Mouse (Mus musculus) adrenal gland, postnatal 36 days (tissue): ENCODE results near the gene Plxdc1. TPM values are rescaled to one million over a fixed set of nuclear protein-coding genes. Genes with fewer than 3 reads are reported as not detected.
A peak's percentile ranks its signal among the peaks of the same experiment; 100 is the strongest.
"Not testable (repeated sequence)": the region's sequence is repeated elsewhere in the genome, so short reads cannot be mapped to it uniquely, and the experiment has no call there.

ENCODE experiments used
- DNase-seq, 2 experiments: peaks; one replicate each; pipeline ENCODE4 v3.0.0; 2021; ENCODE audit warnings: mixed read lengths in 1 of 2
- total RNA-seq, 2 experiments: library from RNA; stranded (reverse); gene quantifications; 2 replicates each; pipeline ENCODE4 v1.2.3; 2021

Gene Plxdc1
- total RNA-seq, 2 experiments from 2014 or later: 7.1 to 17.2 TPM

- no peak for DNase-seq
Observed at GRCm38 (mm10) chr11:97955146-97955902, 30.9 kb downstream of the Plxdc1 start.

- no peak for DNase-seq
Observed at GRCm38 (mm10) chr11:97954469-97955141, 31.6 kb downstream of the Plxdc1 start.

- DNase-seq: no peak
Observed at GRCm38 (mm10) chr11:97953939-97954275, 32.3 kb downstream of the Plxdc1 start.

DNA sequence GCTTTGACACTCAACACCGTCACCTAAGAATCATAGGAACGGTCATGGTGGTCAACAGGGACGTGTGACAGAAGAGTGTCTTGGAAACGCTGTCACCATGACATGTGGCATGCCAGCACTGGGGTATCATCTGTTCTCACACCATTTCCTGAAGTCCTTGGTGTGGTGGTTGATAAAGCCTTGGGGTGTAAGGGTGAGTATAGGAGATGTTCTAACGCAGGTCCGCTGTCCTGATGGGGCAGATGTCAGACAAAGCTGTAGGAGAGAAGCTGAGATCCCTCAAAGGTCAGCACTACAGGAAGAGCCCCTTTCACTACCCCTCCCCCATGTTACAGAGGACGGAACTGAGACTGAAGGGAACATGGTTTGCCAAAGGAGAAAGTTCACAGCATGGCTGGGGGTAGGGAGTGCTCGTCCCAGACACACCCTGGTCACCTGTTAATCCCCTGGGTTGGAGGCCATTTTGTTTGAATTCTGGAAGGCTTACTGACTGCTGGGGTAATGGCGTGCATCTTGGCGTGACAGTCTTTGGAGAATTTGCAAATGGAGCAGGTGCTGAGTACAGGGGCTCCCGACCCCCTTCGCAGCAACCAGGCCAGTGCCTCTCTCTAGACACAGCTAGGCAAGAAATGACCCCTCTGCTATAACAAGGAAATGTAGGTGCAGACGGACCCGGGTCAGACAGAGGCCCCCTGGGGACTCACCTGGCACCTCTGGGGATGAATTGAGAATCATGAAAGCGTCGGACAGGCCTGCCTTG is 32.9 kb downstream of the Plxdc1 start:
- no peak for DNase-seq

DNA sequence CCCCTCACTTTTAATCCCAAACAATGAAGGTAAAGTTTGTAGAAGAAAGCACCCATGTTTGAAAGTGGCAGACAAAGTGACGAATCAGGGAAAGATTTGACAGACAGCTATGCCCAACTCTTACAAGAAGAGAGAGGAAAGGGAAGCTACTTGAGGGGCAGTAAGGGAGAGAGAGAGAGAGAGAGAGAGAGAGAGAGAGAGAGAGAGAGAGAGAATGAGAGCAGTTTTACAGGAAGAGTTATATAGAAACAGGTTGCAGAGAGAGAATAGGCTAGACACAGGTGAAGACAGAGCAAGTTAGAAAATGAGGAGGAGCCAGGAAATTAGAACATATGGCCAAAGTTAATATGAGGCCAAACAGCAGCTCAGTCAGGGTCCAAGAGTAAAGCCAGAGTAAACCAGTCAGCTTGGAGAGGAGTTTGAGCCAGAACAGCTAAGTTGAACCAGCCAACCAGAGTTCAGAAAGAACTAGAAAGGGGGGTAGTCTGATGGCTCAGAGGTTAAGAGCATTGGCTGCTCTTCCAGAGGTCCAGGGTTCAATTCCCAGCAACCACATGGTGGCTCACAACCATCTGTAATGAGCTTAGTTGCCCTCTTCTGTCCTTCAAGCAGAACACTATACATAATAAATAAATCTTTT is 33.8 kb downstream of the Plxdc1 start:
- no peak for DNase-seq

GRCm38 (mm10) chr11:97949703-97950475 is 36.4 kb downstream of the Plxdc1 start:
- peak; percentile 34 to 55 for DNase-seq

DNA sequence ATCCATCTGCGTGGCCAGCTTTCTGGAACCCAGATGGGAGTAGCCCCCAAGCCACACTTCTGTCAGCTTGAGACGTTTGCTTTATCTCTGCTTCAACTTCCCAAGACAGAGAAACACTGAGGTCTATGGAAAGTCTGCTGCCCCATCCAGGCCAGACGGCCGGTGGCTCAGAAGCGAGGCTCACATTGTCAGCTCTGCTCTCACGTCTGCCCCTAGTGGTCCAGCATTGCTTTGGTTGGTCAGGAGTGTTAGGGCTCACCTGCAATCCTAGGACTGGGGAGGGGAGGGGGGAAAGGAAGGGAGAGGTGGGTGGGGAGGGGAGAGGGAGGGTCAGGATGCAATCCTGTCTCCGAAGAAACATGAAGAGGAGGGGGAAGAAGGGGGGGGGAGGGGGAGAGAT is 38.8 kb downstream of the Plxdc1 start:
- DNase-seq: peak in 1 of 2 experiments; percentile 37

DNA sequence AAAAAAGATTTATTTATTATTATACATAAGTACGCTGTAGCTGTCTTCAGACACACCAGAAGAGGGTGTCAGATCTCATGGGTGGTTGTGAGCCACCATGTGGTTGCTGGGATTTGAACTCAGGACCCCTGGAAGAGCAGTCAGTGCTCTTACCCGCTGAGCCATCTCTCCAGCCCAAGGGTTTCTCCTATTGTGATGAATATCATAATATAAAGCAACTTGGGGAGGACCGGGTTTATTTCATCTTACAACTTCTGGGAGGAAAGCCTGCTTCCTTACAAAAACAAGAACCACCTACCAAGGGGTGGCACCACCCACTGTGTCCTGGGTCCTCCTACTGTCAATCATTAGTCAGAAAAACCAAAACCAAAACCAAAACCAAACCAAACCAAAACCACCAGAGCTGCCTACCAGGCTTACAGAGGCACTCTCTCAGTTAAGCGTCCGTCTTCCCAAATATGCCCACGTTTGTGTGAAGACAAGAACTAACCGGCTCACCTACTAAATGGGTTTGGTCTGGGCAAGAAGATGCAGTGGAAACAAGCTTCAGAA is 40.4 kb downstream of the Plxdc1 start:
- DNase-seq: not testable (repeated sequence)

GRCm38 (mm10) chr11:97945031-97945430 is 41.2 kb downstream of the Plxdc1 start:
- DNase-seq: no peak

GRCm38 (mm10) chr11:97943256-97943655 is 43.0 kb downstream of the Plxdc1 start:
- no peak for DNase-seq

DNA sequence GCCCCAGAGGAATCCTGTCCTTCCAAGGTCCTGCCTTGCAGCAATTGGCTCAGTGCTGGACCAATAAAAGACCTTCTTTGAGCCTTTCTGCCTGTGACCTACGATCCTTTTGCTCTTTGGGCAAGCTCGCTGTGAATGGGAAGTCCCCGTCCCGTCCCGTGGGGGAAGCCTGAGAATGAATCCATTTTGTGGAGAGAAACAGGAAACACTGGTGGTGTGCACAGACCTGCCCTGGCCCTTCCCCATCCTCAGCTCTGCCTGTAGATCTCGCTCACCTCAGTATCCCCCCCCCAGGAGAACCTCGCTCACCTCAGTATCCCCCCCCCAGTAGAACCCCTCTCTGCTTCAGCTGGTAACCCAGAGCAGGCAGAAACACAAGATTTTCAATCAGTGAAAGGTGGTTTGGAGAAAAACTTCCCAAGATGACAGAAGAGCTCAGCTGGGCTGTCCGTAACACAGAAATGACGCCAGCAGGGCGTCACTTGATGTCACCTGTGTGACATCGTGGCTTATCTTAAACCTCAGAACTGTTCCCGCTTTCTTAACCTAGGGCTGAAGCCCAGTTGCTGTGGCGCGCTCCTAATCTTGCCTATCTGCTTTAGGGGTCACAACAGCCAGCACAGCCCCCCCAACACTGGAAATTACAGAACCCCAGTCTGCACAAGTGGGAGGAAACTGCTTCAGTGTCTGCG is 43.7 kb downstream of the Plxdc1 start:
- no peak for DNase-seq

GRCm38 (mm10) chr11:97937469-97938105 is 48.7 kb downstream of the Plxdc1 start:
- no peak for DNase-seq

DNA sequence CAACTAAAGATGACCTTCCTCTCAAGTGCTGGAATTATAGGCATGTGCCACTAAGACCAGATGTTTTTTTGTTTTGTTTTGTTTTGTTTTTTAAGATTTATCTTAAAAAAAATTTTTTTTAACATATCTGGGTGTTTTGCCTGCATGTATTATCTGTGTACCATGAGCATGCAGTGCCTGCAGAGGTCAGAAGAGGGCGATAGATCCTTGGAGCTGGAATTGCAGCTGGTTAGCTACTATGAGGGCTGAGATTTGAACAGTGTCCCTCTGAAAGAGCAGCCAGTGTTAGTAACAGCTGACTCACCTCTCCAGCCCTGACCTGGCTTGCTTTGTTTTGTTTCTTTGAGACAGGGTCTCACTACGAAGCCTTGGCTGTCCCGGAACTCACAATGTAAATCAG is 49.5 kb downstream of the Plxdc1 start:
- DNase-seq: peak; percentile 71 to 82

- peak; percentile 80 to 84 for DNase-seq
Observed at GRCm38 (mm10) chr11:97935913-97936575, 50.2 kb downstream of the Plxdc1 start.

DNA sequence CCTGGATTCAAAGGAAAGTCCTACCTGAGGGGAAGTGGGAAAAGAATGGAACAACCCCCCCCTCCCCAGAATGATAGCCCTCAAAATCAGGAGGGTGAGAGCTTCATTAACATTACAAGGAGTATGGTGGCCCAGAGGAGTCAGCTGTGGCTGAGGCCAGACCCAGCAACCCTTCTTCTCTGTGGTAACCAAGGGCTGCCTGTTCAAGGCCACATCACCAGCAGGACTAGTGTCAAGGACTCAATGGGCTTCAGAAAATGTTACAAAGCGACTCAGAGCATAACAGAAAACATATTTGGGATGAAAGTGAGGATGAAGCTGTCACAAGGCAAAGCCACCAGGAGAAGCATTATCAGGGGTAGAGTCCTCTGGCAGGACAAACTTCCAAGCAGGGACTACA is 52.7 kb downstream of the Plxdc1 start:
- DNase-seq: peak; percentile 51 to 55

- DNase-seq: no peak
Observed at GRCm38 (mm10) chr11:97928905-97929304, 57.3 kb downstream of the Plxdc1 start.

DNA sequence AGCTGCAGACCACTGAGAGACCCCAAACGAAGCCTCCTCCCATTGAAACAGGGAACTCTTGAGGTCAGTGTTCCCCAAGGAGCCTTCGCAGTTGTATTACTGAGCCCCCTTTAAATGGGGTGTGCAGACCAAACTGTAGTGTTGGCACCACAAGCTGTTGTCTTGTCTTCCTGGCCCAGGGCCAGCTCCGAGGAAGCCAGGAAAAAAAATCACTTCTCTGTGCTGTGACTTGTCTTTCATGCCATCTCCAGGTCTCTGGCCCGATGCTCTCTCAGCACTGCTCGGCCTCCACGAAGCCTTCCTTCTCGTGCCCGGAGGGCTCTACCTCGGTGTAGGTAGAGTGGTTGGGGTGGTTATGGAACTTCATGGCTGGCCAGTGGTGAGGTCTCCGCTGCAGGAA is 62.0 kb downstream of the Plxdc1 start:
- DNase-seq: peak; percentile 38 to 39

DNA sequence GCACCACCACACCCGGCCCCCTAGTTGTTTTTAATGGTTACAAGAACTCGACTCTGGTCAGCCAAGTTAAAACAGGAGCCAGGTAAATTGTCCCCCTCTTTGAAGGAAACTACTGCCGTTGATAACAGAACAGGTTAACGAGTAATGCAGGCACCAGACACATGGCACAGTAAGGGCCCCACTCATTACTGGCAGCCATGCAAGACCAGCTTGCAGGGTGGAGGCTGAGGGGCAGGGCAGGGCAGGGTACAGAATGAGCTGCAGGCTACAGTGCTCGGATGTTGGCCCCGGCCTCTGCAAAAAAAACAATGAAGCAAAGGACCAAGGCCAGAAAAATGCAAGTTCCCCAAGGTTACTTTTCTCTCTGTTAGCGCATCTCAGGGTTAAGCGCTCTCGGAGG is 62.6 kb downstream of the Plxdc1 start:
- peak; percentile 18 to 44 for DNase-seq

- no peak for DNase-seq
Observed at GRCm38 (mm10) chr11:97915974-97916503, 70.2 kb downstream of the Plxdc1 start.
